ENCODE assay signal across 26 mouse cellular contexts in the genomic region with DNA sequence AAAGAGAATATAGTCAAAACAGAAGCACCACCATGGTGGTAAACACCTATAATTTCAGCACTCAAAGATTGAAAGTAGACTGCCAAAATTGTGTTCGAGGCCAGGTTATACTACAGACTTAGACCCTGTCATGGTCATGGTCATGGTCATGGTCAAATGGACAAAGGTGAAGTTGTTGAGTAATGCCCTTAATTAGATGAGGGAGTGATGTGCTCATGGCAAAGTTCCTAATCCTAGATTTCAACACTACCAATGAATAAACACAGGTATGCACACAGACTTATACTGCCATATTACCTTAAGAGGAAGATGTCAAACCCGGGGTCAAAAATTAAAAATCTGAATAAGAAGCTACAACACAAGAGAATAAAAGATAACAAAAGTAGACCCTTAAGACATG.
"Had no signal": no experiment of that assay in that cellular context is flagged by ENCODE, and none has a peak within 500 bp of the region (broad histone marks: within the 10 kb centered on the region; RNA-seq: fewer than 3 reads in every experiment).

No protein-coding gene starts in this region.

- H3K4me3 ChIP-seq: gastrocnemius, adult 2 months; heart, adult 2 months; heart, embryonic 12.5 days; hindbrain, embryonic 10.5 days; hindbrain, embryonic 12.5 days; intestine, embryonic 15.5 days; kidney, embryonic 15.5 days; layer of hippocampus, adult 2 months; left cerebral cortex, adult 2 months; limb, embryonic 10.5 days; limb, embryonic 12.5 days; liver, embryonic 13.5 days; liver, embryonic 15.5 days had no signal

- H3K4me2 ChIP-seq: heart, embryonic 12.5 days; hindbrain, embryonic 12.5 days; hindbrain, embryonic 14.5 days; intestine, embryonic 15.5 days; kidney, embryonic 15.5 days; limb, embryonic 12.5 days; liver, embryonic 13.5 days; liver, embryonic 15.5 days had no signal

- H3K9ac ChIP-seq: heart, embryonic 12.5 days; hindbrain, embryonic 12.5 days; hindbrain, embryonic 14.5 days; intestine, embryonic 15.5 days; kidney, embryonic 15.5 days; limb, embryonic 12.5 days; liver, embryonic 13.5 days; liver, embryonic 15.5 days had no signal

- H3K27ac ChIP-seq: gastrocnemius, adult 2 months; heart, adult 2 months; hindbrain, embryonic 10.5 days; hindbrain, embryonic 12.5 days; hindbrain, embryonic 14.5 days; intestine, embryonic 15.5 days; kidney, embryonic 15.5 days; kidney, postnatal 0 days; layer of hippocampus, adult 2 months; left cerebral cortex, adult 2 months; limb, embryonic 10.5 days; limb, embryonic 12.5 days; liver, embryonic 13.5 days; liver, embryonic 15.5 days had no signal

- H3K9me3 ChIP-seq: heart, embryonic 12.5 days; hindbrain, embryonic 10.5 days; hindbrain, embryonic 12.5 days; intestine, embryonic 15.5 days; kidney, embryonic 15.5 days; limb, embryonic 10.5 days; limb, embryonic 12.5 days; liver, embryonic 13.5 days; liver, embryonic 15.5 days had no signal

- DNase-seq: gastrocnemius, adult 2 months; gastrocnemius, postnatal 14 days; gastrocnemius, postnatal 36 days; heart, adult 2 months; heart, postnatal 10 days; heart, postnatal 4 days; kidney, adult 8-10 months; kidney, postnatal 25 days; kidney, postnatal 4 days; liver, embryonic 13.5 days; lung, adult 2 months had no signal

- ATAC-seq: hindbrain, embryonic 16.5 days; inflammation-experienced regulatory T-cells, adult 6 months; intestine, embryonic 15.5 days; intestine, postnatal 0 days had no signal

- H3K27me3 ChIP-seq: heart, embryonic 12.5 days; hindbrain, embryonic 12.5 days; intestine, embryonic 15.5 days; kidney, embryonic 15.5 days; limb, embryonic 12.5 days; liver, embryonic 13.5 days; liver, embryonic 15.5 days had no signal
